Mouse (Mus musculus): ENCODE measurements around the gene Guca2b.

- TF ChIP-seq POLR2A (IDR thresholded peaks at IDR 0.05; ENCODE audit: borderline replicate concordance, control insufficient read depth, low read depth, low read length): no peak
- TF ChIP-seq CTCF (IDR thresholded peaks at IDR 0.05; ENCODE audit: control insufficient read depth, insufficient read depth, low read length): no peak
Measured at GRCm38 (mm10) chr4:119701269-119701954, 42.7 kb upstream of the Guca2b start.
